Mouse (Mus musculus) liver, embryonic 14.5 days (tissue): ENCODE results near the gene Kat5. TPM values are rescaled to one million over a fixed set of nuclear protein-coding genes. Genes with fewer than 3 reads are reported as not detected.

ENCODE experiments used
- ATAC-seq: fragments of 200-750 bp; cut with Nextera tagmentation; 2 replicates; pipeline ENCODE4 v1.8.0; 2017; ENCODE audit warnings: moderate number of reproducible peaks, mild to moderate bottlenecking, moderate library complexity; ENCODE audit not compliant: insufficient read depth
- DNase-seq, 3 experiments: peaks; one replicate each; pipeline ENCODE4 v3.0.0-alpha.2; 2012 to 2013; ENCODE audit warnings: low read depth in 3 of 3, low spot score in 3 of 3
- H3K27ac ChIP-seq: fragments of 300-500 bp; sonication (generic); 2 replicates; pipeline ENCODE4 v1.5.1; 2014; ENCODE audit warnings: moderate library complexity, mild to moderate bottlenecking, control low read depth, inconsistent platforms
- H3K27me3 ChIP-seq: fragments of 300-500 bp; sonication (generic); 2 replicates; pipeline ENCODE4 v1.6.1; 2014; ENCODE audit warnings: mild to moderate bottlenecking, low read length, moderate library complexity; ENCODE audit not compliant: control insufficient read depth, insufficient read depth
- H3K36me3 ChIP-seq: fragments of 300-500 bp; sonication (generic); replicated peaks from 2 replicates; pipeline ENCODE4 v1.6.1; 2014; ENCODE audit warnings: low read depth; ENCODE audit not compliant: control insufficient read depth, insufficient read depth
- H3K4me1 ChIP-seq, 2 experiments: fragments of 200-500 bp in 1 of 2; fragments of 300-500 bp in 1 of 2; sonication (generic) in 1 of 2; replicated peaks; 2 replicates each; pipeline ENCODE4 v1.6.1; 2012 to 2014; ENCODE audit warnings: antibody characterized with exemption in 1 of 2, inconsistent platforms in 1 of 2, low read length in 1 of 2; ENCODE audit not compliant: control insufficient read depth in 2 of 2, insufficient read depth in 2 of 2
- H3K4me2 ChIP-seq: fragments of 300-500 bp; sonication (generic); 2 replicates; pipeline ENCODE4 v1.6.1; 2014; ENCODE audit warnings: low read depth, mild to moderate bottlenecking, control low read depth, moderate library complexity
- H3K4me3 ChIP-seq, 2 experiments: fragments of 200-500 bp in 1 of 2; fragments of 300-500 bp in 1 of 2; sonication (generic) in 1 of 2; 2 replicates each; pipeline ENCODE4 v1.5.1; 2012 to 2014; ENCODE audit warnings: low read depth in 2 of 2, low read length in 2 of 2, mild to moderate bottlenecking in 2 of 2, control low read depth in 1 of 2, inconsistent platforms in 1 of 2, moderate library complexity in 1 of 2; ENCODE audit not compliant: insufficient read depth in 1 of 2
- H3K9ac ChIP-seq: fragments of 300-500 bp; sonication (generic); replicated peaks from 2 replicates; pipeline ENCODE4 v1.6.1; 2014; ENCODE audit warnings: mild to moderate bottlenecking, control low read depth, moderate library complexity
- H3K9me3 ChIP-seq: fragments of 300-500 bp; sonication (generic); 2 replicates; pipeline ENCODE4 v1.6.1; 2016; ENCODE audit warnings: low read length, mixed read lengths; ENCODE audit not compliant: control insufficient read depth
- CTCF ChIP-seq: IDR thresholded peaks from 2 replicates; pipeline ENCODE4 v1.5.1; 2016; ENCODE audit warnings: antibody characterized with exemption, low read depth, control low read depth
- EP300 ChIP-seq: IDR thresholded peaks from 2 replicates; pipeline ENCODE4 v1.6.1; 2016; ENCODE audit warnings: antibody characterized with exemption, low read depth
- WGBS: fragments of 180-500 bp; shearing (Covaris S2); extraction: QIAGEN DNeasy Blood & Tissue Kit; methylation state at CpG from one replicate; pipeline ENCODE4 v1.1.7; 2014; ENCODE audit not compliant: insufficient replicate concordance; 5-methylcytosine and 5-hydroxymethylcytosine counted together
- polyA plus RNA-seq, 2 experiments: library from polyadenylated mRNA; depleted of rRNA in 1 of 2; stranded (reverse) in 1 of 2; unstranded in 1 of 2; fragments of >200 nt; fragmentation: Nextera tagmentation in 1 of 2; extraction: Ambion mirVana in 1 of 2; gene quantifications; 2 replicates each; pipeline versions ENCODE4 v1.2.1 to v1.2.3; 2012 to 2014

Gene Kat5
- polyA plus RNA-seq, 2 experiments: 8.5 to 25.6 TPM

DNA sequence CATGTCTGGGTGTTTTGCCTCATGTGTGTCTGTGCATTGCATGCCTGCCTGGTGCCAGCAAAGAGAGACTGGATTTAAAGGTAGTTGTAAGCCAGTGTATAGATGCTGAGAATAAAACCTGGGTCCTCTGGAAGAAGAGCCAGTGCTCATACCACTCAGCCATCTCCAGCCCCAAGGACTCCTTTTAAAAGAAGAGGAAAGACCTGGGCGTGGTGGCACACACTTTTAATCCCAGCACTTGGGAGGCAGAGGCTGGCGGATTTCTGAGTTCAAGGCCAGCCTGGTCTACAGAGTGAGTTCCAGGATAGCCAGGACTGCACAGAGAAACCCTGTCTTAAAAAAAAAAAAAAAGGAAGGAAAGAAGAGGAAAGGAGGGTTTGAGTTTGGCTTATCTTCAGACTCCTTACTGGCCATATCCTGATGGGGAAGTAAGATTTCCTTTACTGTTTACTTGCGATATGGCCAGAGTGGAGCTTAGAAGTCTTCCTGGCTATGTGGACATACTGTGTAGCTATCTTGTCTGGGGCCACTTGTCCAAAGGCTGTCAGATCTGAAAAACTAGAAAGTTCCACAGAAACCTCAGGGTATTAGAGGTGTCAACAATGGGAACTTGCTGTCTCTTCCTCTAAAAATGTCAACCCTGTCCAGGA, 2.9 kb upstream of the Kat5 start:
- Histone ChIP-seq H3K27ac (no peak overlapping the region), H3K4me1 (peaks cover 19 to 28% of the 10 kb centered on the region in 2 experiments), H3K9me3 (no peaks in the 10 kb centered on the region), H3K9ac (peak overlapping the region; percentile 28; the same call in 1 of the 2 replicates), H3K4me3 (no peak overlapping the region), H3K27me3 (no peaks in the 10 kb centered on the region), H3K4me2 (no peak overlapping the region), H3K36me3 (peaks cover 10% of the 10 kb centered on the region)
- DNase-seq (no peak), ATAC-seq (no peak)
- 20% methylated on average over 3 of the region's 3 CpGs for WGBS
- peak; percentile 66; the same call in 1 of the 2 replicates for TF ChIP-seq EP300
- no peak for TF ChIP-seq CTCF

DNA sequence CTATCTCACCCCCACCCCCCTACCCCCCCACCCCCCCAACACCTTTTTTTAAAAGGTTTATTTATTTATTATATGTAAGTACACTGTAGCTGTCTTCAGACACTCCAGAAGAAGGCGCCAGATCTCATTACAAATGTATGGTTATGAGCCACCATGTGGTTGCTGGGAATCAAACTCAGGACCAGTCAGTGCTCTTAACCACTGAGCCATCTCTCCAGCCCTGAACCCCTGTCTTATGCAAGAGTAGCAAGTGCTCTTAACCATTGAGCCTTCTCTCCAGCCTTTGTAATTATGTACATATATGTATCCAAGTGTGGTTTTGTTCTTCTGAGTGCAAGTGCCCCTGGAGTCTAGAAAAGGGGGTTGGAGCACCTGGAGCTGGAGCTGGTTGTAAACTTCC, 1.9 kb upstream of the Kat5 start:
- no peak for TF ChIP-seq CTCF
- no peak for TF ChIP-seq EP300
- WGBS: 82% methylated on average over 1 of the region's 1 CpGs
- Histone ChIP-seq H3K4me1 (peaks cover 19 to 28% of the 10 kb centered on the region in 2 experiments), H3K27me3 (no peaks in the 10 kb centered on the region), H3K27ac (no peak overlapping the region), H3K4me2 (no peak overlapping the region), H3K4me3 (no peak overlapping the region), H3K9ac (no peak overlapping the region), H3K9me3 (no peaks in the 10 kb centered on the region), H3K36me3 (peaks cover 19% of the 10 kb centered on the region)
- DNase-seq (no peak), ATAC-seq (no peak)

- H3K4me3 ChIP-seq: peak overlapping the region; percentile 76 to 79
- no peaks in the 10 kb centered on the region for H3K27me3 ChIP-seq
- peak overlapping the region; percentile 63 for H3K4me2 ChIP-seq
- peak overlapping the region; percentile 75 for H3K9ac ChIP-seq
- ATAC-seq (no peak), DNase-seq (no peak)
- H3K9me3 ChIP-seq: no peaks in the 10 kb centered on the region
- 61% methylated on average over 10 of the region's 10 CpGs for WGBS
- peak overlapping the region; percentile 65; the same call in 1 of the 2 replicates for H3K27ac ChIP-seq
- peaks cover 32% of the 10 kb centered on the region for H3K36me3 ChIP-seq
- no peak for TF ChIP-seq EP300
- no peak for TF ChIP-seq CTCF
- H3K4me1 ChIP-seq: peaks cover 19 to 28% of the 10 kb centered on the region in 2 experiments
Measured at GRCm38 (mm10) chr19:5609171-5609546, 878 bp downstream of the Kat5 start.

DNA sequence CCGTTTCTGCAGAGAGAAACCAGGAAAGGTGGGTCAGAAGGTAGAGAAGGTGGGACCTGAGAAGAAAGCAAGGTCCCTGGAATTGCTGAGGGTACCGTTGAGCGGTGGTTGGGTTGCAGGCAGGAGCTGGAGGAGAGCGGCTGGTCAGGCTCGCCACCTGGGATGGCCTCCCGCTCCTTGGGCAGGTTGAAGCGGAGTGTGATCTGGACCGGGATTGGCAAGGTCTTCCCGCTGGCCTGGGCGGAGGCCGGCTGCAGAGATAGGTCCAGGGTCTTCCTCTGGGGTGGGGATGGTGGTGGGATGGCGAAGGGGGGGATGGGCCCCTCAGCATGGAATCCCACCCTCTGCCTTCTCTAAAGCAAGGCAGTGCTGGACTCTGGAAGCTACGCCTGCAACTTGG, 1.3 kb downstream of the Kat5 start:
- Histone ChIP-seq H3K4me2 (peak overlapping the region; percentile 63), H3K27ac (no peak overlapping the region), H3K4me3 (peak overlapping the region in 1 of 2 experiments; percentile 79; a peak in 2 of 4 replicates), H3K36me3 (peaks cover 35% of the 10 kb centered on the region), H3K9ac (no peak overlapping the region), H3K4me1 (peaks cover 16 to 28% of the 10 kb centered on the region in 2 experiments), H3K9me3 (no peaks in the 10 kb centered on the region), H3K27me3 (no peaks in the 10 kb centered on the region)
- 91% methylated on average over 13 of the region's 13 CpGs for WGBS
- ATAC-seq (no peak), DNase-seq (no peak)
- TF ChIP-seq CTCF (no peak), EP300 (no peak)

DNA sequence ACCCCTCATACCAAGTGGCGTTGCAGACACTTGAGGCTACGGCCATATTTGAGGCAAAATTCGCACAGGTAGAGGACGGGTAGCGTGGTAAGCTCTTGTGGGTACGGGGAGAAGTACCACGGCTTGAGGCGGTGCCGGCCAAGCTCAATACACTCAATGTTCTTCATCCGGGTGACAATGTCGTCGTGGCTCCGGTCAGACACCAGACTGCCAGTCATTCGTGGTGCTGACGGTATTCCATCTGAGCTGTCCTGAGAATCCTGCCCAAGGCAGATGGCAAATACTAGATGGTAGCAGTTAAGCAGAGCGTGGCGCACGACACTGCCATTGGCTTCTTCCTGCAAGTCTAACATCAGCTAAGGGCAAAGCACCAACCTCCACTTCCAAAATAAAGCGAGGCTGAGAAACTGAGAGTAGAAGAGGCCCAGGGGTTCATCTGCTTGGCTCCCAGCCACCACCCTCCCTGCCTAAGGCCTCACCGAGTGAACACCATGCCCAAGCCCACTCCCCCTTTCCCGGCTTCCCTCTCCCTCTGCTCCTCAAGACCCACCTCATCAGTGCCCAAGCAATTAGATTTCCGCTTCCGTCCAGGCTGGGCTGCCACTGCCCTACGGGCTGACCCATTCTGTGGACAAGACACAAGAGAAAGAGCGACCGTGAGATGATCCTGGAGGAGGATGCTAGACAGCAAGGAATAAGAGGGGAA, 2.2 kb downstream of the Kat5 start:
- no peaks in the 10 kb centered on the region for H3K9me3 ChIP-seq
- H3K4me2 ChIP-seq: no peak overlapping the region
- no peak overlapping the region for H3K27ac ChIP-seq
- no peak overlapping the region for H3K4me3 ChIP-seq
- peaks cover 41% of the 10 kb centered on the region for H3K36me3 ChIP-seq
- no peak for ATAC-seq
- no peak overlapping the region for H3K9ac ChIP-seq
- no peaks in the 10 kb centered on the region for H3K27me3 ChIP-seq
- DNase-seq: no peak
- H3K4me1 ChIP-seq: peaks cover 11 to 25% of the 10 kb centered on the region in 2 experiments
- no peak for TF ChIP-seq CTCF
- no peak for TF ChIP-seq EP300
- WGBS: 90% methylated on average over 26 of the region's 26 CpGs
